Mouse (Mus musculus): Measurements from ENCODE around the gene Hbq1a. TPM values are rescaled to one million over a fixed set of nuclear protein-coding genes. Genes with fewer than 3 reads are reported as not detected.

Gene Hbq1a
- not detected for polyA plus RNA-seq (2015; fragmentation: Illumina TruSeq; extraction: RNeasy Lipid Tissue Mini Kit (QIAGEN cat#74804); ENCODE audit: insufficient read depth, low read depth, low replicate concordance)

GRCm38 (mm10) chr11:32299865-32300264 is at the start of gene Hbq1a:
TSS of gene Hbq1a (plus strand) at chr11:32300069.

GRCm38 (mm10) chr11:32267188-32267884 is 32.5 kb upstream of the Hbq1a start, which contains the start of gene Nprl3:
TSS of gene Nprl3 (minus strand) at chr11:32267707.

GRCm38 (mm10) chr11:32276347-32276746 is 23.5 kb upstream of the Hbq1a start, which contains the start of gene Hba-x:
TSS of gene Hba-x (plus strand) at chr11:32276400.

GRCm38 (mm10) chr11:32283091-32283777 is 16.6 kb upstream of the Hbq1a start, which contains the start of gene Hba-a1:
TSS of gene Hba-a1 (plus strand) at chr11:32283511.

GRCm38 (mm10) chr11:32286695-32287492 is 13.0 kb upstream of the Hbq1a start, which contains the start of gene Hbq1b:
TSS of gene Hbq1b (plus strand) at chr11:32286965.

GRCm38 (mm10) chr11:32296203-32296602 is 3.7 kb upstream of the Hbq1a start, which contains the start of gene Hba-a2:
TSS of gene Hba-a2 (plus strand) at chr11:32296489.

GRCm38 (mm10) chr11:32347607-32348432 is 48.0 kb downstream of the Hbq1a start, which contains the start of gene Sh3pxd2b:
TSS of gene Sh3pxd2b (plus strand) at chr11:32347820.

Other genes starting within 250 kb of the Hbq1a start
- gene Il9r, start 99.8 kb upstream of the Hbq1a start, polyA plus RNA-seq (2015; fragmentation: Illumina TruSeq; extraction: RNeasy Lipid Tissue Mini Kit (QIAGEN cat#74804); ENCODE audit: insufficient read depth, low read depth, low replicate concordance) = not detected
- gene Snrnp25, start 94.7 kb upstream of the Hbq1a start, polyA plus RNA-seq (2015; fragmentation: Illumina TruSeq; extraction: RNeasy Lipid Tissue Mini Kit (QIAGEN cat#74804); ENCODE audit: insufficient read depth, low read depth, low replicate concordance) = 2.9 TPM
- 21.8 TPM for gene Rhbdf1, start 77.8 kb upstream of the Hbq1a start, polyA plus RNA-seq (2015; fragmentation: Illumina TruSeq; extraction: RNeasy Lipid Tissue Mini Kit (QIAGEN cat#74804); ENCODE audit: insufficient read depth, low read depth, low replicate concordance)
- 7.2 TPM for gene Mpg, start 73.6 kb upstream of the Hbq1a start, polyA plus RNA-seq (2015; fragmentation: Illumina TruSeq; extraction: RNeasy Lipid Tissue Mini Kit (QIAGEN cat#74804); ENCODE audit: insufficient read depth, low read depth, low replicate concordance)
- 15.8 TPM for gene Nprl3, start 32.4 kb upstream of the Hbq1a start, polyA plus RNA-seq (2015; fragmentation: Illumina TruSeq; extraction: RNeasy Lipid Tissue Mini Kit (QIAGEN cat#74804); ENCODE audit: insufficient read depth, low read depth, low replicate concordance)
- gene Hba-x, start 23.7 kb upstream of the Hbq1a start, polyA plus RNA-seq (2015; fragmentation: Illumina TruSeq; extraction: RNeasy Lipid Tissue Mini Kit (QIAGEN cat#74804); ENCODE audit: insufficient read depth, low read depth, low replicate concordance) = not detected
- 1,664 TPM for gene Hba-a1, start 16.6 kb upstream of the Hbq1a start, polyA plus RNA-seq (2015; fragmentation: Illumina TruSeq; extraction: RNeasy Lipid Tissue Mini Kit (QIAGEN cat#74804); ENCODE audit: insufficient read depth, low read depth, low replicate concordance)
- gene Hbq1b, start 13.1 kb upstream of the Hbq1a start, polyA plus RNA-seq (2015; fragmentation: Illumina TruSeq; extraction: RNeasy Lipid Tissue Mini Kit (QIAGEN cat#74804); ENCODE audit: insufficient read depth, low read depth, low replicate concordance) = not detected
- 1,706 TPM for gene Hba-a2, start 3.6 kb upstream of the Hbq1a start, polyA plus RNA-seq (2015; fragmentation: Illumina TruSeq; extraction: RNeasy Lipid Tissue Mini Kit (QIAGEN cat#74804); ENCODE audit: insufficient read depth, low read depth, low replicate concordance)
- gene Sh3pxd2b, start 47.8 kb downstream of the Hbq1a start, polyA plus RNA-seq (2015; fragmentation: Illumina TruSeq; extraction: RNeasy Lipid Tissue Mini Kit (QIAGEN cat#74804); ENCODE audit: insufficient read depth, low read depth, low replicate concordance) = 2.8 TPM
- gene Ubtd2, start 155.3 kb downstream of the Hbq1a start, polyA plus RNA-seq (2015; fragmentation: Illumina TruSeq; extraction: RNeasy Lipid Tissue Mini Kit (QIAGEN cat#74804); ENCODE audit: insufficient read depth, low read depth, low replicate concordance) = 2.9 TPM
- gene Efcab9, start 232.0 kb downstream of the Hbq1a start, polyA plus RNA-seq (2015; fragmentation: Illumina TruSeq; extraction: RNeasy Lipid Tissue Mini Kit (QIAGEN cat#74804); ENCODE audit: insufficient read depth, low read depth, low replicate concordance) = not detected
- 3.8 TPM for gene Stk10, start 233.2 kb downstream of the Hbq1a start, polyA plus RNA-seq (2015; fragmentation: Illumina TruSeq; extraction: RNeasy Lipid Tissue Mini Kit (QIAGEN cat#74804); ENCODE audit: insufficient read depth, low read depth, low replicate concordance)

Data from pancreas, adult 10 weeks (tissue).